In genomic region chr11:50324751-50325471, GRCm38 (mm10) we compare ENCODE assay signal across 8 mouse cellular contexts. TPM values are rescaled to one million over a fixed set of nuclear protein-coding genes. Genes with fewer than 3 reads are reported as not detected.
DNase-seq lines count a peak whose midpoint lies in the region; ATAC-seq and TF ChIP-seq lines count a peak whose summit lies in the region.

No protein-coding gene starts in this region.

- H3K9ac ChIP-seq in lung, embryonic 15.5 days = peak overlapping the region; percentile 99
- peak overlapping the region; percentile 88 for H3K9ac ChIP-seq in hindbrain, embryonic 16.5 days (ENCODE audit: low read depth, low read length)

- peak overlapping the region; percentile 69 for H3K4me2 ChIP-seq in lung, embryonic 15.5 days
- H3K4me2 ChIP-seq in hindbrain, embryonic 16.5 days (ENCODE audit: low read length) = peak overlapping the region; percentile 82

- TF ChIP-seq CTCF in cortical plate, adult 2 months (IDR thresholded peaks at IDR 0.05; ENCODE audit: extremely low read depth, insufficient read depth, low read length) = no peak

- H3K36me3 ChIP-seq in lung, embryonic 15.5 days = no peaks in the 10 kb centered on the region; the same call in 1 of the 2 replicates
- no peaks in the 10 kb centered on the region for H3K36me3 ChIP-seq in hindbrain, embryonic 16.5 days (ENCODE audit: control insufficient read depth, insufficient read depth, low read length)

- peaks cover 31% of the 10 kb centered on the region for H3K4me1 ChIP-seq in lung, embryonic 15.5 days
- H3K4me1 ChIP-seq in cortical plate, adult 2 months (ENCODE audit: control insufficient read depth, insufficient read depth, low read length) = peaks cover 5% of the 10 kb centered on the region; the same call in 1 of the 2 replicates
- H3K4me1 ChIP-seq in hindbrain, embryonic 16.5 days (ENCODE audit: control insufficient read depth, insufficient read depth, low read depth, low read length) = peaks cover 25% of the 10 kb centered on the region

- H3K4me3 ChIP-seq in lung, embryonic 15.5 days = peak overlapping the region; percentile 98
- peak overlapping the region; percentile 62 for H3K4me3 ChIP-seq in cortical plate, adult 2 months (ENCODE audit: insufficient read depth, low read length)
- H3K4me3 ChIP-seq in hindbrain, embryonic 16.5 days (ENCODE audit: low read length) = peak overlapping the region; percentile 71

- no peak for DNase-seq in lung, postnatal 4 days
- DNase-seq in B cell, adult 2 months = no peak
- no peak for DNase-seq in adrenal gland, postnatal 14 days
- DNase-seq in cerebellum, adult 11-12 months = no peak

- no peaks in the 10 kb centered on the region for H3K27me3 ChIP-seq in lung, embryonic 15.5 days
- no peaks in the 10 kb centered on the region for H3K27me3 ChIP-seq in hindbrain, embryonic 16.5 days (replicated peaks; ENCODE audit: control insufficient read depth, insufficient read depth, low read length)

- ATAC-seq in lung, embryonic 15.5 days (ENCODE audit: borderline replicate concordance, extremely low read depth, low FRiP score, low TSS enrichment) = peak; percentile 72
- ATAC-seq in hindbrain, embryonic 16.5 days = peak; percentile 77
- ATAC-seq in megakaryocyte, adult 5-6 weeks (ENCODE audit: poor library complexity, severe bottlenecking) = peak; percentile 9; the same call in 1 of the 2 replicates

- no peaks in the 10 kb centered on the region for H3K9me3 ChIP-seq in lung, embryonic 15.5 days
- no peaks in the 10 kb centered on the region for H3K9me3 ChIP-seq in hindbrain, embryonic 16.5 days (ENCODE audit: control insufficient read depth, low read length)

- no peak for TF ChIP-seq POLR2A in cortical plate, adult 2 months (IDR thresholded peaks at IDR 0.05; ENCODE audit: extremely low read depth, insufficient read depth, low read length)

- under 1% methylated on average over 34 of the region's 34 CpGs for WGBS in lung, embryonic 15.5 days
- 2% methylated on average over 34 of the region's 34 CpGs for WGBS in hindbrain, embryonic 16.5 days

- H3K27ac ChIP-seq in lung, embryonic 15.5 days = peak overlapping the region; percentile 89
- H3K27ac ChIP-seq in cortical plate, adult 2 months (ENCODE audit: insufficient read depth, low read length) = peak overlapping the region; percentile 46; the same call in 1 of the 2 replicates
- H3K27ac ChIP-seq in hindbrain, embryonic 16.5 days (ENCODE audit: low read depth, low read length) = peak overlapping the region; percentile 89

RNA-seq across cellular contexts. Expression of gene Canx, which starts 0.6 kb away (rescaled TPM):
- polyA plus RNA-seq in lung, embryonic 15.5 days (2015; fragmentation: Nextera tagmentation; extraction: Ambion mirVana) = 352 and 360 TPM in 2 replicates
- polyA plus RNA-seq in cortical plate, adult 2 months (2012; rRNA removed) = 229 and 257 TPM in 2 replicates
- 303 and 304 TPM in 2 replicates for polyA plus RNA-seq in hindbrain, embryonic 16.5 days (2015; fragmentation: Nextera tagmentation; extraction: Ambion mirVana)
- 242 and 264 TPM in 2 replicates for total RNA-seq in megakaryocyte, adult 5-6 weeks (2015)
- total RNA-seq in megakaryocyte, adult 5-6 weeks (2017) = 684 and 685 TPM in 2 replicates
- total RNA-seq in adrenal gland, postnatal 14 days (2021) = 347 and 361 TPM in 2 replicates

RNA-seq across cellular contexts. Expression of gene Cby3, which starts 29.4 kb away (rescaled TPM):
- polyA plus RNA-seq in lung, embryonic 15.5 days (2015; fragmentation: Nextera tagmentation; extraction: Ambion mirVana) = 0.24 and 0.30 TPM in 2 replicates
- polyA plus RNA-seq in cortical plate, adult 2 months (2012; rRNA removed) = 0.53 and 0.71 TPM in 2 replicates
- 0.86 and 2.6 TPM in 2 replicates for polyA plus RNA-seq in hindbrain, embryonic 16.5 days (2015; fragmentation: Nextera tagmentation; extraction: Ambion mirVana)
- not detected in 2 replicates for total RNA-seq in megakaryocyte, adult 5-6 weeks (2015)
- total RNA-seq in megakaryocyte, adult 5-6 weeks (2017) = not detected in 2 replicates
- not detected in 2 replicates for total RNA-seq in adrenal gland, postnatal 14 days (2021)

RNA-seq across cellular contexts. Expression of gene Maml1, which starts 32.8 kb away (rescaled TPM):
- polyA plus RNA-seq in lung, embryonic 15.5 days (2015; fragmentation: Nextera tagmentation; extraction: Ambion mirVana) = 6.2 and 6.5 TPM in 2 replicates
- polyA plus RNA-seq in cortical plate, adult 2 months (2012; rRNA removed) = 5.7 and 6.3 TPM in 2 replicates
- polyA plus RNA-seq in hindbrain, embryonic 16.5 days (2015; fragmentation: Nextera tagmentation; extraction: Ambion mirVana) = 1.9 and 2.3 TPM in 2 replicates
- 28.0 and 30.6 TPM in 2 replicates for total RNA-seq in megakaryocyte, adult 5-6 weeks (2015)
- 8.8 and 11.7 TPM in 2 replicates for total RNA-seq in megakaryocyte, adult 5-6 weeks (2017)
- 24.0 and 25.1 TPM in 2 replicates for total RNA-seq in adrenal gland, postnatal 14 days (2021)

RNA-seq across cellular contexts. Expression of gene Hnrnph1, which starts 51.9 kb away (rescaled TPM):
- 489 and 493 TPM in 2 replicates for polyA plus RNA-seq in lung, embryonic 15.5 days (2015; fragmentation: Nextera tagmentation; extraction: Ambion mirVana)
- 227 and 311 TPM in 2 replicates for polyA plus RNA-seq in cortical plate, adult 2 months (2012; rRNA removed)
- 384 and 414 TPM in 2 replicates for polyA plus RNA-seq in hindbrain, embryonic 16.5 days (2015; fragmentation: Nextera tagmentation; extraction: Ambion mirVana)
- total RNA-seq in megakaryocyte, adult 5-6 weeks (2015) = 400 and 438 TPM in 2 replicates
- total RNA-seq in megakaryocyte, adult 5-6 weeks (2017) = 436 and 510 TPM in 2 replicates
- total RNA-seq in adrenal gland, postnatal 14 days (2021) = 269 and 317 TPM in 2 replicates

Comparison
In these comparisons a context has a peak if more than half of its experiments do, and no peak if none do; other contexts are left out.
1. ATAC-seq: peak in every context shown above with its lines; median percentile 77 in hindbrain, embryonic 16.5 days; 72 in lung, embryonic 15.5 days; 9 in megakaryocyte, adult 5-6 weeks.